Mouse (Mus musculus) sigmoid colon, adult 10 weeks (tissue): ENCODE data around the gene Ccdc142. TPM values are rescaled to one million over a fixed set of nuclear protein-coding genes. Genes with fewer than 3 reads are reported as not detected.

Experiments
- polyA plus RNA-seq: library from polyadenylated mRNA; stranded (reverse); fragments of 350-450 nt; fragmentation: Illumina TruSeq; extraction: RNeasy Lipid Tissue Mini Kit (QIAGEN cat#74804); gene quantifications from one replicate; pipeline ENCODE4 v1.2.3, GENCODE M21; 2014; ENCODE audit warnings: low read depth, low replicate concordance

Gene Ccdc142
- not detected for polyA plus RNA-seq

DNA sequence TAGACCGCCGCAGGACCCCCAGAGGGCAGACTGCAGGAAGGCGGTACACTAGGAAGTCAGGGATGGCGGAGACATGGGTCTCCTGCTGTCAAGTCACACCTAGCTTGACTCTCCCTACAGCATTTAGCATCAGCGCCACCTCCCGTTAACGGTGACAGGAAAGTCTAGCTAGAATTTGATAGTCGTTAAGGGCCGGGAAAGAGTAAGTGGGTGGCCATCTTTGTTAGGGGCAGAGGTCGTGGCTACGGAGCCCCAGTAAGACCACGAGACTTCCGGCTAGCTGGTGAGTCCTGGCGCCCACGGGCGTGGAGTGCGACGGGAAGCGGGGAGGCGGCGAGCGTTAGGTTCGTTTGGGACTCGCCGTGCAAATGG lies at the start of gene Ccdc142, which contains the start of gene Gm42688:
Gene Ccdc142, plus strand, starts transcription at position 286 of the 372 bp plus-strand sequence.
Gene Gm42688, plus strand, starts transcription at position 302 of the 372 bp plus-strand sequence.

GRCm38 (mm10) chr6:83054074-83054851 lies 47.1 kb upstream of the Ccdc142 start, which contains the start of gene Aup1:
Gene Aup1, plus strand, starts transcription at chr6:83054521.

GRCm38 (mm10) chr6:83054871-83055431 lies 46.5 kb upstream of the Ccdc142 start, which contains the start of gene Htra2:
Gene Htra2, minus strand, starts transcription at chr6:83055273.

GRCm38 (mm10) chr6:83057790-83058189 lies 43.6 kb upstream of the Ccdc142 start, which contains the start of gene Dqx1:
Gene Dqx1, plus strand, starts transcription at chr6:83057844.

GRCm38 (mm10) chr6:83070247-83070310 lies 31.3 kb upstream of the Ccdc142 start, which contains the start of gene Tlx2:
Gene Tlx2, minus strand, starts transcription at chr6:83070293.

GRCm38 (mm10) chr6:83077630-83078323 lies 23.6 kb upstream of the Ccdc142 start, which contains the start of gene Pcgf1:
Gene Pcgf1, plus strand, starts transcription at chr6:83077869.

DNA sequence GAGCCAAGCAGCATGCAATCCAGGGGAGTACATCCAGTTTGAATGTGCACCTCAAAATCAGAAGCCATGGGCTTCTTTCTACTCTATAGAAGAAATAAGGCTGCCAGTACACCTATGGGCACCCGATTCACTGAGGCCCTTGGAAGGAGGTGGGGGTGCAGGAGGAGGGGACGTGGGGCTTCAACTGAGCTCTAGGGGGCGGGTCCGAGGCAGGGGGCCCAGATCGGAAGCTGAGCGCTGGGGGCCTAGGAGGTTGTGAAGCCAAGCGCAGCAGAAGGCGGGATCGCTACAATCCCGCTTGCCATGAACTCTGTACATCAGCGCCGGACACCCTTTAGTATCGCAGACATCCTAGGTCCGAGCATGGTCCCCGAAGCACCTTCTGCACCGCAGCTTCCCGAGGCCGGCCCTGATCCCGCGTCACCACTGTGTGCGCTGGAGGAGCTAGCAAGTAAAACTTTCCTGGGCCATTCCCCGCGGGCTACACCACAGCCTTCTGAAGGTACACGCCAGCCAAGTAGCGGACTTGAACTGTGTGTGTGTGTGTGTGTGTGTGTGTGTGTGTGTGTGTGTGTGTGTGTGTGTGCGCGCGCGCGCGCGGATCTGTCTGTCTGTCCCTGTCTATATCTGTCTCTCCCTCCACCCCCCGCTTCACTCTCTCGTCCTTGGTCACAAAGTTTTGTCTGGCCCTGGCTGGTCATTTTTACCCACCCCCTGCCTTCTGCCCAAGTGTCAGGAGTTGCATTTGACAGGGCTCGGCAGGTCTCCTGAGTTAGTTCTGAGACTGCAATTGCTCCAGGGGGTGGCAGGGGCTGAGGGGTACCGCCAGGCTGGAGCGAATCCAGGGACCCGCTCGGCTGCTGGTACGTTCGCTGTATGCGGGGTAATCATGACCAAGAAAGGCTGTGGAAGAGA lies 15.0 kb upstream of the Ccdc142 start, which contains the start of gene Lbx2:
Gene Lbx2, plus strand, starts transcription at position 247 of the 915 bp plus-strand sequence.

DNA sequence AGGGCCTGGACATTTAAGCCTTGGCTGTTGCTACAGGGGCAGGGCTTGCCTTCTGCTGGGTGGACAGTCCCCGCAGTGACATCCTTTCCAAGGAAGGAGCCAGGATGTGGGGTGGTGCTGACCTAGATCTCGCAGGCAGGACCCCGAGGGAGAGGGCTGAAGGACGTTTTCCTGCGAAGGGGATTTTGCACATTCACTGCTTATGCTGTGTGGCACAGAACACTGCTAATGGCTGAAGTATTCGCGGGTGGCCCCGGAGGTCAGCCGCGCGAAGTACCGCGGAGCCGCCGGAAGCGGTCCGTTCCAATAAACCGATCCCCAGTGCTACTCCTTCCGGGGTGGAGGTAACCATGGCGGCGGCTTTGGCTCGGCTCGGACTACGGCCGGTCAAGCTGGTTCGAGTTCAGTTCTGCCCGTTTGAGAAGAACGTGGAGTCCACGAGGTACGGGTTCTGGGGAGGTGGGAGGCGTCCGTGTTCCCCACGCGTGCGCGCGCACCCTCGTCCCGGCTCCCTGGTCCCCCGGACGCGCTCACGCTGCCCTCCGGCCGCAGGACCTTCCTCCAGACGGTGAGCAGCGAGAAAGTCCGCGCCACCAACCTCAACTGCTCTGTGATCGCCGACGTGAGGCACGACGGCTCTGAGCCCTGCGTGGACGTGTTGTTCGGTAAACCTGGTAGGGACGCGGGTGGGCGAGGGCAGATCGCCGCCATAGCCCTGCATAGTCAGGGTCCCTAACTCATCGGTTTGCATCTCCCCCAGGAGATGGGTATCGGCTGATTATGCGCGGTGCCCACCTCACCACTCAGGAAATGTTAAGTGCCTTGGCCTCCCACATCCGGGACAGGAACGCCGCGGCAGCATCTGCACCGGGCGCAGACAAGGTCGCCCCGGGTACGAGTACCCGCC lies 7.6 kb downstream of the Ccdc142 start, which contains the start of gene Mrpl53:
Gene Mrpl53, plus strand, starts transcription at position 279 of the 907 bp plus-strand sequence.

DNA sequence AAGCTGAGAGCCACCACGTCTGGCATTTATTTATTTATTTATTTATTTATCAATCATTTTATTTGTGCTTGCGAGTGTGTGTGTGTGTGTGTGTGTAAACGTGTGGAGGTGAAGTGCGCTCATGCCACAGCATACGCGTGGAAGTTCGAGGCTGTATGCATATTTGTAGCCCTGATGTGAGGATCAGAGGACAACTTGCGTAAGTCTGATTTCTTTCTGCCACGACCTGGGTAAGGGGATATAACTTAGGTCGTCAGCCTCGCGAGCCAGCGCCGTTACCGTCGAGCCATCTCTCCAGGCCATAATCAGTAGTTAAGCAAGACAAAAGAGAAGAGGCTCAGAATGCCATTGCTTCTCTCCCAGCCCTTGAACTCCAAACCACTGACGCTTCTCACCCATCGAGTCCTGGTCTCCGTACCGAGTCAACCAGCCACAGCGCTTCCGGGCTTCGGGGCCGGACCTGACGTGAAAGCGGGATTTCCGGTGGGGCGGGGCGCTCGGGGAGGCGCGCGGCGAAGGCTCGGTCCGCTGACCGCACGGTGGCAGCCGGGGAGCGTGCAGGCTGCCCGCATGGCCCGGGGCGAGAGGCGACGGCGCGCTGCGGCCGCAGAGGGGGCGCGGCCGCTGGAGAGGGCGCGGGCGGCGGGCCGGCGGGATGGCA lies 13.7 kb downstream of the Ccdc142 start, which contains the start of gene Mogs:
Gene Mogs, plus strand, starts transcription at position 486 of the 661 bp plus-strand sequence.

DNA sequence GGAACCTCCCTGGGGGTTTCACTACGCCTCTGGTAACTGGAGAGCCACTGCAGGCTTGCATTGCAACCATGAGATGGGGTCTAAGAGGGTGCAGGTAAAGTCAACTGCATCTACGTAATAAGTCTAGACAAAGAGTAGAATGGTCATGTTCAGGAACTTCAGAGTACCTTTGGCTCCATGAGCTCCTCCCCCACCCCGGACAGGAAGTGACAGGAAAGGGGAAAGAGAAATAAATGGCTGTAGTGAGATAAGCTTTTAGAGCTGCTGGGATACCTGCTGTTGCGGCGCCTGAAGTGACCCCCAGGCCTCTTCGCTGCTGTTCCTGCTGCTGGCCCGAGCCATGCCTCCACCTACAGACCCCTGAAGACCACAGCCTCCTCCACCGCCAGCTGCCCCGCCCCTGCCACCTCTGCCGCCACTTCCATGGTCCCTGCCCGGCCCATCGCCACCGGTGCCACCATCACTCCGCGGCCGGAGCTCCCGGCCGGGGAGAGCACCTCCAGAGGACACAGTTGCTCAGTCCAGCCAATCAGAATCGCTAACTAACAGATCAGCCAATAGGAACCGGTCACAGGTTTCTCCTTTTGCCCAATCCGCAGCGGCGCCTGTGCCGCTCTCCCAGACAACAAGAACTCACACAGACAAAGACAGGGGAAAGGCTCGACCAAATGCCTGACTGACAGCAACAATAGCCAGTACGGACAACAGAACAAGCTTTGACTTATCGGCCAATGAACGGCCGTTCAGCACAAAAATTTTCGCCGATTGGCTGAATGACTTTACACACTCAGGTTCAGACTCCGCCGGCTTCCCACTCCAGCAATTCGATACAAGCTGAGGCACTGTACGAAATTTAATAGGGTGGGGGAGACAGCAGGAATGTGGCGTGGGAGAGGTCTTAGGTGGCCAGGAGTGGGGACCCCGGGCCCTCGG lies 19.8 kb downstream of the Ccdc142 start, which contains the start of gene Wbp1:
Gene Wbp1, minus strand, starts transcription at position 630 of the 933 bp plus-strand sequence.

DNA sequence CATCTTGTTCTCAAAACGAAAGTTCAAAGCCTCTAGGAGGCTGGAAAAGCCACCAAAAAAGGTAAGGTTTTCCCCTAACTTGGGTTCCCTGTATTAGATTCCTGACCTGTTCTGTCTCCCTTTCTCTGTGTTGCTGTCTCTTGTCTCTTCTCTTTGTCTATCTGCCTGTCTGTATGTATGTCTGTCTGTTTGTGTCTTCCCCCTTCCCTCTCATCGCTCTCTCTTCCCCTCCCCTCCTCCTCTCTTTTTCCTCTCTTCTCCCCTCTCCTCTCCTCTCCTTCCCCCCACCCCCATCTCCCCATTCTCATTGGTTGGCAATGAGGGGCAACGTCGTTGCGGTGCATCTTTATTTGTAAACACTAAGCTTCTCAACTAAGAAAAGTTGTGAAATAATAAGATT lies 23.9 kb downstream of the Ccdc142 start, which contains the start of gene Ino80b:
Gene Ino80b, minus strand, starts transcription at position 101 of the 400 bp plus-strand sequence.

DNA sequence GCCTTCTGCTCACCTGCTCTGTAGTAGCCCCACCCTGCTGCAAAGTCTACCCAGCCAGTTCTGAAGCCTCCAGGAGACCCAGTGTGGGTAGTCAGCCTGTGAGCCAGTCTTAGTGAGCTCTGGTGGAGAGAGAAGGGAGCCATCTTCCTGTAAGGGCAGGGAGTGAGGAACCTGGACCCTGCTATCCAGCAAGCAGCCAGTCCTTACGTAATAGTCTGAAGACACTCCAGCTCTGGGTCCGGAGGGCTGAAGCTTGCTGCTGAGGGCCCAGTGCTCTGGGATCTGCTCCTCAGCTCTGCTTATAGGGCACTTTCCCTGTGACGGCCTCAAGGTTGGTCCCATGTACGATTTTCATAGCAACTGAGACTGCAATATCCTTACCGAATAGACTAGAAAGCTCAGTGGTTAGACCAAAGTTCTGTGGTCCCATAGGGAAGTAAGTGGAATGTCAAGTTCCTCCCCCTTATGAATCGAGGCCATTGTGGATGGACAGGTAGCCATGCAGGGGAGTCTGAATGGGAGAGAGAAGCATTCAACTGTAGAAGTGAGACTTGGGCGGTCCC lies 33.6 kb downstream of the Ccdc142 start, which contains the start of gene Rtkn:
Gene Rtkn, plus strand, starts transcription at position 513 of the 563 bp plus-strand sequence.

DNA sequence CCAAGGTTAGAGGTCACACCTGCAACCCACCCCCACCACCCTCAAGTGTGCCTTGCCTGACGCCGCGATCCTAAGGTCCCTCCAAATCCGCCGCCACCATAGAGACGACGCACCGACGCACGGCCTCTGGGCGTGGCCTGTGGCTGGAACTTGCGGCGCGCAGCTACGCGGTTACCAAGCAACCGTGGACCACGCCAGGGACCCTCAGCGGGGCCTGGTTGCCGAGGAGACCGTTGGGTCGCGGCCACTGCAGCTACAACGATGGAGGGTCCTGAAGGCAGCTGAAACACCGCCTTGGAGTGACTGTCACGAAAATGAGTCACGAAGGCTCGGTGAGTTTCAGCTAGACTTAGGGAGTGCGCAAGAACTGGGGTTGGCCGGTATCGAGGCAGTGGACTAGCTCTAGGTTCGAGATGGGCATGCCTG lies 54.9 kb downstream of the Ccdc142 start, which contains the start of the genes Wdr54 and 1700003E16Rik:
Gene Wdr54, minus strand, starts transcription at position 139 of the 426 bp plus-strand sequence.
Gene 1700003E16Rik, plus strand, starts transcription at position 146 of the 426 bp plus-strand sequence.

Other genes with a start within 250 kb of the Ccdc142 start
- gene Sema4f, start 161.8 kb upstream of the Ccdc142 start, polyA plus RNA-seq, result not detected
- 0.22 TPM for gene M1ap, start 154.7 kb upstream of the Ccdc142 start, polyA plus RNA-seq
- 0.41 TPM for gene Dok1, start 68.1 kb upstream of the Ccdc142 start, polyA plus RNA-seq
- 1.3 TPM for gene Loxl3, start 67.4 kb upstream of the Ccdc142 start, polyA plus RNA-seq
- gene Aup1, start 47.1 kb upstream of the Ccdc142 start, polyA plus RNA-seq, result 19.9 TPM
- gene Htra2, start 46.3 kb upstream of the Ccdc142 start, polyA plus RNA-seq, result 3.1 TPM
- gene Dqx1, start 43.8 kb upstream of the Ccdc142 start, polyA plus RNA-seq, result 3.0 TPM
- gene Tlx2, start 31.3 kb upstream of the Ccdc142 start, polyA plus RNA-seq, result not detected
- gene Pcgf1, start 23.7 kb upstream of the Ccdc142 start, polyA plus RNA-seq, result 5.8 TPM
- not detected for gene Lbx2, start 15.2 kb upstream of the Ccdc142 start, polyA plus RNA-seq
- gene Gm42688, start within 50 bp of the Ccdc142 start, polyA plus RNA-seq, result 1.2 TPM
- gene Mrpl53, start 7.4 kb downstream of the Ccdc142 start, polyA plus RNA-seq, result 22.0 TPM
- gene Mogs, start 13.9 kb downstream of the Ccdc142 start, polyA plus RNA-seq, result 2.2 TPM
- 11.9 TPM for gene Wbp1, start 20.0 kb downstream of the Ccdc142 start, polyA plus RNA-seq
- not detected for gene Ino80b, start 23.8 kb downstream of the Ccdc142 start, polyA plus RNA-seq
- gene Rtkn, start 33.9 kb downstream of the Ccdc142 start, polyA plus RNA-seq, result 0.28 TPM
- gene Wdr54, start 54.8 kb downstream of the Ccdc142 start, polyA plus RNA-seq, result 0.35 TPM
- not detected for gene 1700003E16Rik, start 54.8 kb downstream of the Ccdc142 start, polyA plus RNA-seq
- 19.5 TPM for gene Dctn1, start 64.3 kb downstream of the Ccdc142 start, polyA plus RNA-seq
- gene Slc4a5, start 118.2 kb downstream of the Ccdc142 start, polyA plus RNA-seq, result not detected
- 3.6 TPM for gene Mthfd2, start 224.3 kb downstream of the Ccdc142 start, polyA plus RNA-seq
- 217 TPM for gene Mob1a, start 224.4 kb downstream of the Ccdc142 start, polyA plus RNA-seq
- gene Bola3, start 247.5 kb downstream of the Ccdc142 start, polyA plus RNA-seq, result 41.1 TPM